Mouse (Mus musculus) urinary bladder, adult 18-20 months (tissue): ENCODE data around the gene Slc6a20b.
"Not testable (repeated sequence)": the region's sequence is repeated elsewhere in the genome, so short reads cannot be mapped to it uniquely, and the experiment has no call there.

ENCODE experiments used
- DNase-seq, 2 experiments: peaks; one replicate each; pipeline ENCODE4 v3.0.0; 2022; ENCODE audit warnings: low spot score in 2 of 2, mixed read lengths in 2 of 2

Slc6a20b gene

GRCm38 (mm10) chr9:123632281-123632680, at the start of gene Slc6a20b:
TSS of gene Slc6a20b (minus strand) at chr9:123632565.
- DNase-seq = no peak

GRCm38 (mm10) chr9:123679198-123679597, 46.8 kb upstream of the Slc6a20b start:
- no peak for DNase-seq

- peak in 1 of 2 experiments; percentile 30 for DNase-seq
These were observed 46.2 kb upstream of the Slc6a20b start, which contains the start of the genes Ccr9 and Slc6a20a for GRCm38 (mm10) chr9:123678327-123679105. TSS of gene Ccr9 (plus strand) at chr9:123678439. TSS of gene Slc6a20a (minus strand) at chr9:123678885.

GRCm38 (mm10) chr9:123665645-123666044, 33.3 kb upstream of the Slc6a20b start:
- no peak for DNase-seq

GRCm38 (mm10) chr9:123659986-123660676, 27.8 kb upstream of the Slc6a20b start:
- DNase-seq = not testable (repeated sequence)

- peak in 1 of 2 experiments; percentile 6 for DNase-seq
These were observed 26.6 kb upstream of the Slc6a20b start for GRCm38 (mm10) chr9:123658981-123659380.

GRCm38 (mm10) chr9:123657457-123657856, 25.1 kb upstream of the Slc6a20b start:
- no peak for DNase-seq

- no peak for DNase-seq
These were observed 19.0 kb upstream of the Slc6a20b start for GRCm38 (mm10) chr9:123651369-123651768.

- DNase-seq = no peak
These were observed 17.6 kb upstream of the Slc6a20b start for GRCm38 (mm10) chr9:123649785-123650511.

- DNase-seq = no peak
These were observed 7.7 kb upstream of the Slc6a20b start for GRCm38 (mm10) chr9:123640106-123640505.

- DNase-seq = no peak
These were observed 6.3 kb upstream of the Slc6a20b start for GRCm38 (mm10) chr9:123638668-123639089.

- DNase-seq = no peak
These were observed 5.9 kb upstream of the Slc6a20b start for GRCm38 (mm10) chr9:123638231-123638630.

- DNase-seq = no peak
These were observed 4.4 kb upstream of the Slc6a20b start for GRCm38 (mm10) chr9:123636771-123637170.

GRCm38 (mm10) chr9:123632993-123633392, 628 bp upstream of the Slc6a20b start:
- DNase-seq = no peak

GRCm38 (mm10) chr9:123631666-123632065, 699 bp downstream of the Slc6a20b start:
- DNase-seq = no peak

- DNase-seq = no peak
These were observed 6.5 kb downstream of the Slc6a20b start for GRCm38 (mm10) chr9:123625821-123626220.

GRCm38 (mm10) chr9:123624741-123625140, 7.6 kb downstream of the Slc6a20b start:
- DNase-seq = no peak

- DNase-seq = no peak
These were observed 11.9 kb downstream of the Slc6a20b start for GRCm38 (mm10) chr9:123620311-123621098.

- DNase-seq = no peak
These were observed 30.8 kb downstream of the Slc6a20b start for GRCm38 (mm10) chr9:123601529-123601928.

GRCm38 (mm10) chr9:123597376-123597775, 35.0 kb downstream of the Slc6a20b start:
- no peak for DNase-seq

GRCm38 (mm10) chr9:123596910-123597309, 35.5 kb downstream of the Slc6a20b start:
- DNase-seq = no peak
